Mouse (Mus musculus) heart, postnatal 0 days (tissue): ENCODE measurements around the gene H60b.

ENCODE experiments used
- CTCF ChIP-seq: IDR thresholded peaks from 2 replicates; pipeline ENCODE4 v1.5.1; 2016; ENCODE audit warnings: antibody characterized with exemption, control low read depth, low read depth
- EP300 ChIP-seq: IDR thresholded peaks from 2 replicates; pipeline ENCODE4 v1.6.1; 2016; ENCODE audit warnings: antibody characterized with exemption, low read depth

DNA sequence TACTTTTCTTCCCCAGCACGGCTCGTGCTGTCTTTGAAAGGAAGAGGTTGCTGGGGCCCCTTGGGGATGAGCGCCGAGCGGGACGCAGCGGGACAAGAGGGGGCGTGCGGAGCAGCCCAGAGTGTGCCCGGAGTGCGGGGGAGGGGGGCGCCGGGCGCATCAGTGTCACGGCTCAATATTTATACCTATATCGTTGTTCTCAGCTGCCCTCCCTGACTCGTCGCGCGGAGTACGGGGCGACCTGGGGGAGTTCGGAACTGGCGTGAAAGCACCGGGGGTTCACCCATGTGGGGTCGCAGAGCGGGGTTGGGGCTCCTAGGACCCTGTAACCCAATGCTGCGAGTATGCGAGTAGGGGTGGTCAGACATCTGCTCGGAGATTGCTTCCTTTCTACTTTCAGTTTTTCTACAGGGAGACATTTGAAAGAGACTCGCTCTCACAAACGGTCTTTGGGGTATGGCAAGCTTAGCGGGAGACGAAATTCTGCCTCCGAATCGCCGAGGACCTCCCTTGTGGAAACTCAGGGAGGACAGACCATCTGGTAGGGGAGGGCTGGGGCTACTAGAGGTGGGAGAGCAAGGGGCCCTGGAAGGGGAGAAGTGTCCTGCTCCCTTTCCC lies 9.2 kb upstream of the H60b start, which contains the start of gene E030030I06Rik:
- no peak for TF ChIP-seq CTCF
- TF ChIP-seq EP300: no peak
